Mouse (Mus musculus) liver, adult 2 months (tissue): ENCODE results near the gene Arhgef25. TPM values are rescaled to one million over a fixed set of nuclear protein-coding genes. Genes with fewer than 3 reads are reported as not detected.
"Not testable (repeated sequence)": the region's sequence is repeated elsewhere in the genome, so short reads cannot be mapped to it uniquely, and the experiment has no call there.

Experiments
- DNase-seq: peaks from one replicate; pipeline ENCODE4 v3.0.0-alpha.2; 2011; ENCODE audit warnings: low read depth, low spot score; ENCODE audit errors: extremely low read depth
- H3K27ac ChIP-seq: fragments of 200-500 bp; replicated peaks from 2 replicates; pipeline ENCODE4 v1.5.1; 2012; ENCODE audit warnings: low read depth, mild to moderate bottlenecking, control low read depth, inconsistent platforms, low read length; ENCODE audit not compliant: insufficient read depth
- H3K27me3 ChIP-seq: fragments of 200-500 bp; 2 replicates; pipeline ENCODE4 v1.6.1; 2012; ENCODE audit warnings: mild to moderate bottlenecking, moderate library complexity, low read length, inconsistent platforms; ENCODE audit not compliant: control insufficient read depth, insufficient read depth
- H3K36me3 ChIP-seq: fragments of 200-500 bp; 2 replicates; pipeline ENCODE4 v1.6.1; 2012; ENCODE audit warnings: low read length, inconsistent platforms; ENCODE audit not compliant: control insufficient read depth, insufficient read depth
- H3K4me1 ChIP-seq: fragments of 200-500 bp; 2 replicates; pipeline ENCODE4 v1.6.1; 2011; ENCODE audit warnings: low read length; ENCODE audit not compliant: control insufficient read depth, insufficient read depth
- H3K4me3 ChIP-seq: fragments of 200-500 bp; 2 replicates; pipeline ENCODE4 v1.5.1; 2011; ENCODE audit warnings: low read depth, mild to moderate bottlenecking, control low read depth, low read length, moderate library complexity; ENCODE audit not compliant: insufficient read depth
- H3K79me2 ChIP-seq: fragments of 200-500 bp; 2 replicates; pipeline ENCODE4 v1.6.1; 2012; ENCODE audit warnings: inconsistent platforms, mild to moderate bottlenecking, low read length, moderate library complexity; ENCODE audit not compliant: control insufficient read depth, insufficient read depth
- H3K9ac ChIP-seq: fragments of 200-500 bp; 2 replicates; pipeline ENCODE4 v1.6.1; 2012; ENCODE audit warnings: low read depth, mild to moderate bottlenecking, control low read depth, inconsistent platforms, low read length
- CTCF ChIP-seq: fragments of 200-500 bp; IDR thresholded peaks from 2 replicates; pipeline ENCODE4 v1.5.1; 2011; ENCODE audit warnings: low read depth, low read length, control low read depth
- POLR2A ChIP-seq: fragments of 200-500 bp; IDR thresholded peaks from 2 replicates; pipeline ENCODE4 v1.6.1; 2011; ENCODE audit warnings: low read length, control low read depth; ENCODE audit not compliant: insufficient read depth; ENCODE audit errors: extremely low read depth
- WGBS: fragments of 180-500 bp; shearing (Covaris S2); methylation state at CpG from one replicate; pipeline ENCODE4 v1.1.7; 2018; 5-methylcytosine and 5-hydroxymethylcytosine counted together
- polyA plus RNA-seq: library from polyadenylated mRNA; depleted of rRNA; stranded (reverse); fragments of >200 nt; gene quantifications from 2 replicates; pipeline ENCODE4 v1.2.3, GENCODE M21; 2012
- total RNA-seq: library from RNA; depleted of rRNA; stranded (reverse); fragments of >200 nt; gene quantifications from 2 replicates; pipeline ENCODE4 v1.2.3, GENCODE M21; 2014

Arhgef25 gene
- total and polyA plus RNA-seq, 2 experiments = 0.83 to 1.4 TPM

GRCm38 (mm10) chr10:127166404-127166715 is 23.5 kb downstream of the Arhgef25 start:
- H3K4me3 ChIP-seq = peak overlapping the region; percentile 84
- peaks cover 17% of the 10 kb centered on the region for H3K4me1 ChIP-seq
- H3K9ac ChIP-seq = peak overlapping the region; percentile 95
- peak; percentile 61 for DNase-seq
- peak overlapping the region; percentile 98 for H3K27ac ChIP-seq
- no peaks in the 10 kb centered on the region for H3K27me3 ChIP-seq
- H3K36me3 ChIP-seq = peaks cover 3% of the 10 kb centered on the region; the same call in 1 of the 2 replicates
- TF ChIP-seq POLR2A = no peak
- no peak for TF ChIP-seq CTCF
- 3% methylated on average over 11 of the region's 11 CpGs for WGBS
- peaks cover 10% of the 10 kb centered on the region; the same call in 1 of the 2 replicates for H3K79me2 ChIP-seq

- TF ChIP-seq CTCF (no peak), POLR2A (0 out of 2 replicates have a peak, but pooled peaks have one; percentile 17)
- DNase-seq = peak; percentile 51
- 0 out of 2 replicates have a peak, but pooled peaks cover 2% of the 10 kb centered on the region for H3K36me3 ChIP-seq
- peak overlapping the region; percentile 95 for H3K9ac ChIP-seq
- peaks cover 10% of the 10 kb centered on the region; the same call in 1 of the 2 replicates for H3K79me2 ChIP-seq
- peak overlapping the region; percentile 84 for H3K4me3 ChIP-seq
- peaks cover 17% of the 10 kb centered on the region for H3K4me1 ChIP-seq
- no peaks in the 10 kb centered on the region for H3K27me3 ChIP-seq
- peak overlapping the region; percentile 98 for H3K27ac ChIP-seq
- 1% methylated on average over 55 of the region's 56 CpGs for whole genome bisulfite sequencing
These were observed 24.1 kb downstream of the Arhgef25 start for GRCm38 (mm10) chr10:127165654-127166403.

- no peak for TF ChIP-seq CTCF
- no peak for TF ChIP-seq POLR2A
- H3K27me3 ChIP-seq = no peaks in the 10 kb centered on the region
These were observed 24.6 kb downstream of the Arhgef25 start for GRCm38 (mm10) chr10:127165354-127165653.

GRCm38 (mm10) chr10:127164631-127165353 is 25.1 kb downstream of the Arhgef25 start, which contains the start of gene B4galnt1:
B4galnt1 (plus strand) TSS chr10:127165225.
- Histone ChIP-seq H3K27ac (peak within 1 kb of the TSS; percentile 98), H3K36me3 (0 out of 2 replicates have a peak, but pooled peaks cover 2% of the 10 kb centered on the region), H3K4me3 (peak within 1 kb of the TSS; percentile 84), H3K27me3 (no peaks in the 10 kb centered on the region), H3K9ac (peak within 1 kb of the TSS; percentile 95), H3K79me2 (peaks cover 10% of the 10 kb centered on the region; the same call in 1 of the 2 replicates), H3K4me1 (peaks cover 19% of the 10 kb centered on the region)
- DNase-seq = peak; percentile 65
- TF ChIP-seq POLR2A (peak; percentile 64; the same call in 1 of the 2 replicates), CTCF (peak; percentile 85)
- WGBS = 1% methylated on average over 52 of the region's 52 CpGs

More at GRCm38 (mm10) chr10:127165354-127165653, 24.6 kb downstream of the Arhgef25 start:
- under 1% methylated on average over 42 of the region's 42 CpGs for WGBS
- Histone ChIP-seq H3K4me3 (peak overlapping the region; percentile 84), H3K36me3 (0 out of 2 replicates have a peak, but pooled peaks cover 2% of the 10 kb centered on the region), H3K4me1 (peaks cover 17% of the 10 kb centered on the region), H3K9ac (peak overlapping the region; percentile 95), H3K27ac (peak overlapping the region; percentile 98), H3K79me2 (peaks cover 10% of the 10 kb centered on the region; the same call in 1 of the 2 replicates)
- peak; percentile 37 for DNase-seq

- H3K4me1 ChIP-seq = peaks cover 19% of the 10 kb centered on the region
- TF ChIP-seq CTCF = no peak
- no peak for TF ChIP-seq POLR2A
- H3K79me2 ChIP-seq = peaks cover 10% of the 10 kb centered on the region; the same call in 1 of the 2 replicates
- DNase-seq = no peak
- H3K36me3 ChIP-seq = 0 out of 2 replicates have a peak, but pooled peaks cover 2% of the 10 kb centered on the region
- peak overlapping the region; percentile 98 for H3K27ac ChIP-seq
- no peaks in the 10 kb centered on the region for H3K27me3 ChIP-seq
- WGBS = 92% methylated on average over 4 of the region's 4 CpGs
- no peak overlapping the region for H3K4me3 ChIP-seq
- H3K9ac ChIP-seq = no peak overlapping the region
These were observed 25.7 kb downstream of the Arhgef25 start for GRCm38 (mm10) chr10:127164190-127164589.

- not testable (repeated sequence) for DNase-seq, H3K36me3 ChIP-seq, H3K4me3 ChIP-seq, H3K9ac ChIP-seq, H3K27me3 ChIP-seq, H3K27ac ChIP-seq
- Histone ChIP-seq H3K4me1 (peaks cover 18% of the 10 kb centered on the region), H3K79me2 (peaks cover 10% of the 10 kb centered on the region; the same call in 1 of the 2 replicates)
- 85% methylated on average over 7 of the region's 7 CpGs for WGBS
These were observed 27.1 kb downstream of the Arhgef25 start for GRCm38 (mm10) chr10:127162771-127163261.
